Mouse (Mus musculus) CH12.LX (cell line): ENCODE results near the gene Fes. TPM values are rescaled to one million over a fixed set of nuclear protein-coding genes. Genes with fewer than 3 reads are reported as not detected.

Experiments used
- DNase-seq: peaks from one replicate; pipeline ENCODE4 v3.0.0-alpha.2; 2013; ENCODE audit errors: extremely low read depth
- H3K27ac ChIP-seq: 2 replicates; pipeline ENCODE4 v1.5.1; 2012; ENCODE audit warnings: low read depth, mild to moderate bottlenecking, control low read depth, moderate library complexity; ENCODE audit not compliant: insufficient read depth
- H3K27me3 ChIP-seq: replicated peaks from 2 replicates; pipeline ENCODE3; 2012; ENCODE audit warnings: inconsistent platforms
- H3K36me3 ChIP-seq, 2 experiments: replicated peaks in 1 of 2; 2 replicates each; pipeline versions ENCODE3 to v1.6.1; 2012; ENCODE audit warnings: inconsistent platforms in 1 of 2, low read length in 1 of 2, mild to moderate bottlenecking in 1 of 2, mixed read lengths in 1 of 2, moderate library complexity in 1 of 2; ENCODE audit not compliant: control insufficient read depth in 1 of 2, insufficient read depth in 1 of 2
- H3K4me1 ChIP-seq, 2 experiments: 2 replicates each; pipeline ENCODE4 v1.6.1; 2012; ENCODE audit warnings: inconsistent platforms in 1 of 2, moderate library complexity in 1 of 2; ENCODE audit not compliant: insufficient read depth in 2 of 2, control insufficient read depth in 1 of 2
- H3K4me2 ChIP-seq: 2 replicates; pipeline ENCODE4 v1.6.1; 2012; ENCODE audit warnings: low read depth, mild to moderate bottlenecking, control low read depth; ENCODE audit not compliant: poor library complexity, insufficient read depth, severe bottlenecking
- H3K4me3 ChIP-seq, 3 experiments: fragments of 150-350 bp in 1 of 3; sonication (generic) in 1 of 3; replicated peaks in 1 of 3; 2 replicates each; pipeline versions ENCODE3 to v1.5.1; 2011 to 2012; ENCODE audit warnings: low read depth in 2 of 3, low read length in 2 of 3, mild to moderate bottlenecking in 2 of 3, moderate library complexity in 2 of 3, control low read depth in 1 of 3, improper control_type of control experiment in 1 of 3, inconsistent platforms in 1 of 3, mixed read lengths in 1 of 3; ENCODE audit not compliant: poor library complexity in 1 of 3
- H3K79me2 ChIP-seq: replicated peaks from 2 replicates; pipeline ENCODE4 v1.6.1; 2012; ENCODE audit warnings: mild to moderate bottlenecking, moderate library complexity; ENCODE audit not compliant: control insufficient read depth, poor library complexity, insufficient read depth, severe bottlenecking; ENCODE audit errors: extremely low read depth
- H3K9ac ChIP-seq: 2 replicates; pipeline ENCODE4 v1.6.1; 2012; ENCODE audit warnings: low read depth, mild to moderate bottlenecking, control low read depth, moderate library complexity; ENCODE audit not compliant: insufficient read depth
- H3K9me3 ChIP-seq: replicated peaks from 2 replicates; pipeline ENCODE3; 2012; ENCODE audit warnings: low read length, inconsistent platforms, mixed read lengths
- BHLHE40 ChIP-seq: IDR thresholded peaks from 2 replicates; pipeline ENCODE4 v1.6.1; 2011; ENCODE audit warnings: mild to moderate bottlenecking, low read depth, low read length, improper control_type of control experiment
- CHD1 ChIP-seq: IDR thresholded peaks from 2 replicates; pipeline ENCODE4 v1.6.1; 2012; ENCODE audit warnings: low read depth, low read length, improper control_type of control experiment, inconsistent platforms
- CHD2 ChIP-seq: IDR thresholded peaks from 2 replicates; pipeline ENCODE4 v1.6.1; 2011; ENCODE audit warnings: low read length, improper control_type of control experiment
- E2F4 ChIP-seq: IDR thresholded peaks from 2 replicates; pipeline ENCODE4 v1.6.1; 2011; ENCODE audit warnings: low read depth, low read length, improper control_type of control experiment; ENCODE audit not compliant: insufficient replicate concordance
- GABPA ChIP-seq: IDR thresholded peaks from 2 replicates; pipeline ENCODE4 v1.6.1; 2012; ENCODE audit warnings: low read depth, low read length, improper control_type of control experiment, inconsistent platforms; ENCODE audit not compliant: insufficient replicate concordance
- HCFC1 ChIP-seq: IDR thresholded peaks from 2 replicates; pipeline ENCODE4 v1.6.1; 2012; ENCODE audit warnings: low read depth, mild to moderate bottlenecking, inconsistent platforms, low read length, improper control_type of control experiment
- KAT2A ChIP-seq: IDR thresholded peaks from 2 replicates; pipeline ENCODE4 v1.6.1; 2012; ENCODE audit warnings: low read length, improper control_type of control experiment, inconsistent platforms; ENCODE audit not compliant: insufficient replicate concordance
- MAFK ChIP-seq: IDR thresholded peaks from 2 replicates; pipeline ENCODE4 v1.6.1; 2011; ENCODE audit warnings: low read length, improper control_type of control experiment; ENCODE audit not compliant: insufficient replicate concordance
- MAX ChIP-seq: IDR thresholded peaks from 2 replicates; pipeline ENCODE4 v1.6.1; 2011; ENCODE audit warnings: low read length, improper control_type of control experiment
- MXI1 ChIP-seq: IDR thresholded peaks from 2 replicates; pipeline ENCODE4 v1.6.1; 2011; ENCODE audit warnings: mild to moderate bottlenecking, low read depth, low read length, improper control_type of control experiment
- POLR2A ChIP-seq: IDR thresholded peaks from 2 replicates; pipeline ENCODE4 v1.6.1; 2011; ENCODE audit warnings: low read depth, mild to moderate bottlenecking, improper control_type of control experiment, low read length
- SIN3A ChIP-seq: IDR thresholded peaks from 2 replicates; pipeline ENCODE4 v1.6.1; 2012; ENCODE audit warnings: low read length, improper control_type of control experiment, inconsistent platforms
- SMC3 ChIP-seq: IDR thresholded peaks from 2 replicates; pipeline ENCODE4 v1.6.1; 2011; ENCODE audit warnings: low read depth, low read length, improper control_type of control experiment
- TBP ChIP-seq: conservative IDR thresholded peaks from 2 replicates; pipeline ENCODE4 v1.6.1; 2011; ENCODE audit warnings: low read depth, low read length, improper control_type of control experiment
- TCF12 ChIP-seq: IDR thresholded peaks from 2 replicates; pipeline ENCODE4 v1.6.1; 2014; ENCODE audit warnings: low read depth, mild to moderate bottlenecking, inconsistent platforms, low read length, improper control_type of control experiment
- UBTF ChIP-seq: IDR thresholded peaks from 2 replicates; pipeline ENCODE4 v1.6.1; 2012; ENCODE audit warnings: low read depth, mild to moderate bottlenecking, inconsistent platforms, low read length, improper control_type of control experiment, moderate library complexity
- USF2 ChIP-seq: conservative IDR thresholded peaks from 2 replicates; pipeline ENCODE4 v1.6.1; 2011; ENCODE audit warnings: low read depth, low read length, improper control_type of control experiment
- ZC3H11A ChIP-seq: IDR thresholded peaks from 2 replicates; pipeline ENCODE4 v1.6.1; 2012; ENCODE audit warnings: low read depth, mild to moderate bottlenecking, inconsistent platforms, low read length, improper control_type of control experiment
- ZKSCAN1 ChIP-seq: IDR thresholded peaks from 2 replicates; pipeline ENCODE4 v1.6.1; 2012; ENCODE audit warnings: low read depth, inconsistent platforms, low read length, improper control_type of control experiment, borderline replicate concordance
- ZMIZ1 ChIP-seq: IDR thresholded peaks from 2 replicates; pipeline ENCODE4 v1.6.1; 2012; ENCODE audit warnings: low read depth, mild to moderate bottlenecking, inconsistent platforms, low read length, improper control_type of control experiment
- dilution Hi-C: fragments of 300-500 bp; cut with MboI; formaldehyde crosslinking; loops from 2 replicates; pipeline ENCODE4 v1.14.3; 2020; ENCODE audit warnings: low sequenced_read_pairs; ENCODE audit not compliant: extremely low pct_unique_long_range_greater_than_20kb, extremely low pct_ligation_motif_present
- in situ Hi-C: fragments of 300-500 bp; cut with MboI; formaldehyde crosslinking; loops from 3 replicates; pipeline ENCODE4 v1.14.3; 2019; ENCODE audit warnings: low sequenced_read_pairs, low pct_ligation_motif_present, low pct_unique_long_range_greater_than_20kb, mixed read lengths
- polyA plus RNA-seq: library from polyadenylated mRNA; unstranded; fragments of >175 nt; gene quantifications from 2 replicates; pipeline ENCODE4 v1.2.1, GENCODE M21; 2012; ENCODE audit warnings: low read depth; ENCODE audit not compliant: insufficient read length
- total RNA-seq, 2 experiments: library from RNA; depleted of rRNA; stranded (reverse); fragments of 300-350 nt in 1 of 2; fragments of >200 nt in 1 of 2; gene quantifications; 2 replicates each; pipeline ENCODE4 v1.2.3; 2012 to 2014

Fes gene
- total and polyA plus RNA-seq, 3 experiments = 4.3 to 11.7 (median 9.8) TPM

- no peak overlapping the region for H3K4me3 ChIP-seq
- TF ChIP-seq KAT2A (no peak), MXI1 (no peak), ZMIZ1 (no peak), UBTF (no peak), TBP (no peak), TCF12 (no peak), ZC3H11A (no peak), E2F4 (no peak), ZKSCAN1 (no peak), BHLHE40 (no peak), POLR2A (no peak), HCFC1 (no peak), MAFK (no peak), CHD2 (no peak), USF2 (no peak), MAX (no peak), GABPA (no peak), CHD1 (no peak)
- no peak overlapping the region for H3K4me2 ChIP-seq
- peaks cover 62 to 72% of the 10 kb centered on the region in 2 experiments for H3K36me3 ChIP-seq
- DNase-seq = no peak
- dilution Hi-C loops = no loop called here
- H3K79me2 ChIP-seq = peaks cover 6% of the 10 kb centered on the region
- no peak overlapping the region for H3K27ac ChIP-seq
- peaks cover 6 to 27% of the 10 kb centered on the region in 2 experiments for H3K4me1 ChIP-seq
- H3K9me3 ChIP-seq = no peaks in the 10 kb centered on the region
- no peak overlapping the region for H3K9ac ChIP-seq
- H3K27me3 ChIP-seq = no peaks in the 10 kb centered on the region
- in situ Hi-C loops = no loop called here
Observed at GRCm38 (mm10) chr7:80365759-80366158, 22.0 kb downstream of the Fes start.

- H3K4me3 ChIP-seq = no peak overlapping the region
- peaks cover 0 to 5% of the 10 kb centered on the region in 2 experiments; a peak in 2 of 4 replicates for H3K4me1 ChIP-seq
- H3K4me2 ChIP-seq = no peak overlapping the region
- no peak overlapping the region for H3K27ac ChIP-seq
- no peak for DNase-seq
- in situ Hi-C loops (no loop called here), dilution Hi-C loops (no loop called here)
- H3K79me2 ChIP-seq = no peaks in the 10 kb centered on the region
- peaks cover 76 to 93% of the 10 kb centered on the region in 2 experiments for H3K36me3 ChIP-seq
- TF ChIP-seq TBP = no peak
- no peak for TF ChIP-seq SIN3A
- TF ChIP-seq USF2 = no peak
- peak; percentile 61 for TF ChIP-seq BHLHE40
- no peak for TF ChIP-seq HCFC1
- no peak for TF ChIP-seq SMC3
- TF ChIP-seq MAX = no peak
- TF ChIP-seq POLR2A = no peak
- H3K27me3 ChIP-seq = no peaks in the 10 kb centered on the region
- no peaks in the 10 kb centered on the region for H3K9me3 ChIP-seq
- H3K9ac ChIP-seq = no peak overlapping the region
Observed at GRCm38 (mm10) chr7:80360435-80360834, 27.3 kb downstream of the Fes start.
